Mouse (Mus musculus) embryonic facial prominence, embryonic 15.5 days (tissue): Measurements from ENCODE around the gene Cfap100. TPM values are rescaled to one million over a fixed set of nuclear protein-coding genes. Genes with fewer than 3 reads are reported as not detected.

Experiments
- ATAC-seq: fragments of 200-750 bp; cut with Nextera tagmentation; 2 replicates; pipeline ENCODE4 v1.8.0; 2017; ENCODE audit warnings: low read depth, moderate TSS enrichment; ENCODE audit not compliant: insufficient number of reproducible peaks, low FRiP score, low TSS enrichment
- H3K27ac ChIP-seq: fragments of 300-500 bp; sonication (generic); replicated peaks from 2 replicates; pipeline ENCODE4 v1.5.1; 2015; ENCODE audit warnings: mild to moderate bottlenecking, inconsistent platforms
- H3K27me3 ChIP-seq: fragments of 300-500 bp; sonication (generic); 2 replicates; pipeline ENCODE4 v1.6.1; 2015; ENCODE audit warnings: inconsistent platforms
- H3K36me3 ChIP-seq: fragments of 300-500 bp; sonication (generic); 2 replicates; pipeline ENCODE4 v1.6.1; 2015; ENCODE audit warnings: mild to moderate bottlenecking, inconsistent platforms
- H3K4me1 ChIP-seq: fragments of 300-500 bp; sonication (generic); 2 replicates; pipeline ENCODE4 v1.6.1; 2015; ENCODE audit warnings: inconsistent platforms
- H3K4me2 ChIP-seq: fragments of 300-500 bp; sonication (generic); replicated peaks from 2 replicates; pipeline ENCODE4 v1.6.1; 2015; ENCODE audit warnings: mild to moderate bottlenecking, inconsistent platforms
- H3K4me3 ChIP-seq: fragments of 300-500 bp; sonication (generic); replicated peaks from 2 replicates; pipeline ENCODE4 v1.5.1; 2015; ENCODE audit warnings: mild to moderate bottlenecking, inconsistent platforms
- H3K9ac ChIP-seq: fragments of 300-500 bp; sonication (generic); 2 replicates; pipeline ENCODE4 v1.6.1; 2015; ENCODE audit warnings: inconsistent platforms
- H3K9me3 ChIP-seq: fragments of 300-500 bp; sonication (generic); replicated peaks from 2 replicates; pipeline ENCODE4 v1.6.1; 2016; ENCODE audit warnings: inconsistent platforms
- WGBS: fragments of 180-500 bp; shearing (Covaris S2); methylation state at CpG from one replicate; pipeline ENCODE4 v1.1.7; 2015; 5-methylcytosine and 5-hydroxymethylcytosine counted together
- polyA plus RNA-seq: library from polyadenylated mRNA; unstranded; fragments of >200 nt; fragmentation: Nextera tagmentation; extraction: Ambion mirVana; gene quantifications from 2 replicates; pipeline ENCODE4 v1.2.1, GENCODE M21; 2015

Cfap100 gene
- polyA plus RNA-seq, 1 experiment from 2014 or later = 1.7 TPM

GRCm38 (mm10) chr6:90453751-90454150 is 25.2 kb upstream of the Cfap100 start:
- WGBS = 84% methylated on average over 5 of the region's 5 CpGs
- Histone ChIP-seq H3K27ac (no peak overlapping the region), H3K4me2 (no peak overlapping the region), H3K9ac (no peak overlapping the region), H3K27me3 (no peaks in the 10 kb centered on the region), H3K9me3 (no peaks in the 10 kb centered on the region), H3K4me1 (no peaks in the 10 kb centered on the region), H3K36me3 (no peaks in the 10 kb centered on the region), H3K4me3 (no peak overlapping the region)
- no peak for ATAC-seq

- H3K4me2 ChIP-seq = no peak overlapping the region
- H3K4me1 ChIP-seq = no peaks in the 10 kb centered on the region
- no peak overlapping the region for H3K9ac ChIP-seq
- no peaks in the 10 kb centered on the region for H3K36me3 ChIP-seq
- ATAC-seq = no peak
- H3K4me3 ChIP-seq = no peak overlapping the region
- H3K9me3 ChIP-seq = no peaks in the 10 kb centered on the region
- no peak overlapping the region for H3K27ac ChIP-seq
- no peaks in the 10 kb centered on the region for H3K27me3 ChIP-seq
These were observed 24.0 kb upstream of the Cfap100 start for GRCm38 (mm10) chr6:90452603-90453002.

DNA sequence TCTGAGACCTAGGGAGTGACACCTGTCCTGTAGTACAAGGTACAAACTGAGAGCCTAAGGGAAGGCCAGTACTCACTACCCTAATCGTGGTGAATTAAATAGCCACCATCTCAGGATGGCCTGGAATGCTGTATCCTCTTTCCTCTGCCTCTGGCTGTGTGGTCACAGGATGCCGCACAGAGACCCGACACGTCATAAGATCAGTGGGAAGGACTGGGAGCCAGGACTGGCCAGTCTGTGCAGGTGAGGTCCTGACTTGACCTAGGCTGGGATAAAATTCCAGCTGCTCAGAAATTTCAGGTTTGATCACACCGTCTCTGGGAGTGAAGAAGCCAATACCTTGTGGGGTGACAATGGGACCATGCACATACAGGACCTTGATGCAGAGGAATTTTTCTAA is 22.9 kb upstream of the Cfap100 start:
- WGBS = 79% methylated on average over 5 of the region's 5 CpGs
- Histone ChIP-seq H3K4me3 (no peak overlapping the region), H3K9ac (no peak overlapping the region), H3K4me1 (no peaks in the 10 kb centered on the region), H3K36me3 (no peaks in the 10 kb centered on the region), H3K4me2 (no peak overlapping the region), H3K9me3 (no peaks in the 10 kb centered on the region), H3K27me3 (no peaks in the 10 kb centered on the region), H3K27ac (no peak overlapping the region)
- no peak for ATAC-seq

DNA sequence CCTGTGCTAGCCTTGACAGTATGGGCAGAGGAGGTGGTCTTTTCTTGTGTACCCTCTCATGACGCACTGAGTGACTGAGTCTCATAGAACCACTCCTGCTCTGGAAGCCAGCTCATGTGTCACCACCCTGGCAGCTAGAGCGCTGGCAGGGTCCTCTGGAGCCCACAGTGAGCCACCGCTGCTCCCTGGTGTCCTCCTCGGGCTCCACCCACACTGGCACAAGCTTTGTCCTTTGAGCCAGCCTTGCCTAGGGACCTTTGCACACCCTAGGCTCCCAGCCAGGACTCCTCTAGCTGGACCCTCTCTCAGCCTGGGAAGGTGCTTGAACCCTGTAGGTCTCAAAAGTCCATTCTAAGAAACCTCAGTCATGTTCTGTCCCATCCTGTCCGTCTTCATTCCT is 22.1 kb upstream of the Cfap100 start:
- Histone ChIP-seq H3K4me3 (no peak overlapping the region), H3K27me3 (no peaks in the 10 kb centered on the region), H3K4me2 (no peak overlapping the region), H3K27ac (no peak overlapping the region), H3K36me3 (no peaks in the 10 kb centered on the region), H3K9ac (no peak overlapping the region), H3K4me1 (no peaks in the 10 kb centered on the region), H3K9me3 (no peaks in the 10 kb centered on the region)
- no peak for ATAC-seq
- 72% methylated on average over 5 of the region's 5 CpGs for WGBS

DNA sequence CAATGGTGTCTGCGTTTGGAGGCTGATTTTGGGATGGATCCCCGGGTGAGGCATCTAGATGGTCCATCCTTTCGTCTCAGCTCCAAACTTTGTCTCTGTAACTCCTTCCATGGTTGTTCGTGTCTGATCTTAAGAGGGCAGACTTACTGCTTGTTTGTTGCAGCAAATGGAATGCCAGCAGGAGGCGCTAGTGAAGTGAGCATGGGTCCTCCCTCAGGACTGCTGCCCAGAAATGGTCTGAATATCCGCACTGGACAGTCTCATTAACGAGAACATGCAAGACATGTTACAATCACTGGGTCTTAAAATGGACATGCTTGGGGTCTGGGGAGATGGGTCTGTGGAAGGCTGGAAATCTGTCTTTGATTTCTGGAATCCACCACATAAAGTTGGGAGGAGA is 21.6 kb upstream of the Cfap100 start:
- 31% methylated on average over 7 of the region's 7 CpGs for WGBS
- no peak for ATAC-seq
- H3K36me3 ChIP-seq = no peaks in the 10 kb centered on the region
- no peaks in the 10 kb centered on the region for H3K9me3 ChIP-seq
- H3K9ac ChIP-seq = no peak overlapping the region
- H3K4me3 ChIP-seq = no peak overlapping the region
- no peaks in the 10 kb centered on the region for H3K27me3 ChIP-seq
- H3K27ac ChIP-seq = no peak overlapping the region
- no peak overlapping the region for H3K4me2 ChIP-seq
- H3K4me1 ChIP-seq = no peaks in the 10 kb centered on the region

GRCm38 (mm10) chr6:90446883-90447282 is 18.3 kb upstream of the Cfap100 start:
- Histone ChIP-seq H3K27me3 (no peaks in the 10 kb centered on the region), H3K27ac (no peak overlapping the region), H3K9me3 (no peaks in the 10 kb centered on the region), H3K4me3 (no peak overlapping the region), H3K9ac (no peak overlapping the region), H3K4me1 (no peaks in the 10 kb centered on the region), H3K36me3 (no peaks in the 10 kb centered on the region), H3K4me2 (no peak overlapping the region)
- ATAC-seq = no peak
- WGBS = 36% methylated on average over 4 of the region's 4 CpGs

- H3K27me3 ChIP-seq = no peaks in the 10 kb centered on the region
- H3K4me2 ChIP-seq = no peak overlapping the region
- no peaks in the 10 kb centered on the region for H3K4me1 ChIP-seq
- WGBS = 81% methylated on average over 3 of the region's 3 CpGs
- H3K36me3 ChIP-seq = no peaks in the 10 kb centered on the region
- H3K27ac ChIP-seq = no peak overlapping the region
- H3K9me3 ChIP-seq = no peaks in the 10 kb centered on the region
- no peak overlapping the region for H3K9ac ChIP-seq
- H3K4me3 ChIP-seq = no peak overlapping the region
- ATAC-seq = no peak
These were observed 8.4 kb upstream of the Cfap100 start for GRCm38 (mm10) chr6:90437041-90437440.

- ATAC-seq = no peak
- Histone ChIP-seq H3K4me2 (no peak overlapping the region), H3K9me3 (no peaks in the 10 kb centered on the region), H3K4me3 (no peak overlapping the region), H3K9ac (no peak overlapping the region), H3K27ac (no peak overlapping the region), H3K36me3 (no peaks in the 10 kb centered on the region), H3K27me3 (no peaks in the 10 kb centered on the region), H3K4me1 (no peaks in the 10 kb centered on the region)
- WGBS = 82% methylated on average over 10 of the region's 10 CpGs
These were observed 7.8 kb upstream of the Cfap100 start for GRCm38 (mm10) chr6:90436192-90436907.

GRCm38 (mm10) chr6:90435195-90435618 is 6.6 kb upstream of the Cfap100 start:
- no peak overlapping the region for H3K27ac ChIP-seq
- H3K4me1 ChIP-seq = no peaks in the 10 kb centered on the region
- WGBS = 16% methylated on average over 11 of the region's 11 CpGs
- no peak for ATAC-seq
- no peaks in the 10 kb centered on the region for H3K9me3 ChIP-seq
- H3K36me3 ChIP-seq = no peaks in the 10 kb centered on the region
- H3K9ac ChIP-seq = no peak overlapping the region
- no peaks in the 10 kb centered on the region for H3K27me3 ChIP-seq
- H3K4me2 ChIP-seq = no peak overlapping the region
- H3K4me3 ChIP-seq = no peak overlapping the region

DNA sequence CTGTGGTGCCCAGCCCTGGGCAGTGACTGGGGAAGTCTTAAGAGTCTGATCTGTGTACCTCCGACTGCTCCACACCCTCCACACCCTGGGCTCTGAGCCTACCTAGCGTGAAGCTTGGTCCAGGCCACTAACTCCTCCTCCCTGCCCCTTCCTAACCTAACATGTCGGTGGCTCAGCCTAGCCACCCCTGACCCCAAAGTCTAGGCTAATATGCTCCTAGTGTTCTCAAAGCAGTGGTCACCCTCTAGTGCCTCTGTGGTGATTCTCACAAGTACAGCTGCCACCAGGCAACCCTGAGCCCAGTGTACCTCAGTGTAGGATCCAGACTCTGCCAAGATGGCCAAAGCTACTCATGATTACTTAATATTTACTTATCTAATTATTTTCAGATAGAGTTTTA is 6.1 kb upstream of the Cfap100 start:
- no peak overlapping the region for H3K4me2 ChIP-seq
- no peaks in the 10 kb centered on the region for H3K27me3 ChIP-seq
- ATAC-seq = no peak
- no peaks in the 10 kb centered on the region for H3K9me3 ChIP-seq
- 62% methylated on average over 3 of the region's 3 CpGs for WGBS
- H3K36me3 ChIP-seq = no peaks in the 10 kb centered on the region
- H3K4me1 ChIP-seq = no peaks in the 10 kb centered on the region
- no peak overlapping the region for H3K4me3 ChIP-seq
- no peak overlapping the region for H3K27ac ChIP-seq
- no peak overlapping the region for H3K9ac ChIP-seq

GRCm38 (mm10) chr6:90431487-90431886 is 2.9 kb upstream of the Cfap100 start:
- peaks cover 12% of the 10 kb centered on the region for H3K4me1 ChIP-seq
- no peaks in the 10 kb centered on the region for H3K36me3 ChIP-seq
- no peak overlapping the region for H3K27ac ChIP-seq
- no peak overlapping the region for H3K9ac ChIP-seq
- no peak overlapping the region for H3K4me3 ChIP-seq
- no peak for ATAC-seq
- no peak overlapping the region for H3K4me2 ChIP-seq
- H3K9me3 ChIP-seq = no peaks in the 10 kb centered on the region
- peaks cover 7% of the 10 kb centered on the region; the same call in 1 of the 2 replicates for H3K27me3 ChIP-seq
- WGBS = 59% methylated on average over 2 of the region's 2 CpGs

GRCm38 (mm10) chr6:90429911-90430310 is 1.3 kb upstream of the Cfap100 start:
- H3K27me3 ChIP-seq = peaks cover 7% of the 10 kb centered on the region; the same call in 1 of the 2 replicates
- H3K27ac ChIP-seq = no peak overlapping the region
- no peaks in the 10 kb centered on the region for H3K36me3 ChIP-seq
- WGBS = 71% methylated on average over 14 of the region's 14 CpGs
- no peak overlapping the region for H3K4me3 ChIP-seq
- ATAC-seq = no peak
- H3K4me1 ChIP-seq = peaks cover 12% of the 10 kb centered on the region
- H3K9ac ChIP-seq = no peak overlapping the region
- H3K4me2 ChIP-seq = no peak overlapping the region
- H3K9me3 ChIP-seq = no peaks in the 10 kb centered on the region
